Mouse (Mus musculus) heart, embryonic 14.5 days (tissue): ENCODE measurements around the gene Ppm1m. TPM values are rescaled to one million over a fixed set of nuclear protein-coding genes. Genes with fewer than 3 reads are reported as not detected.

Experiments
- ATAC-seq: fragments of 200-750 bp; cut with Nextera tagmentation; 2 replicates; pipeline ENCODE4 v1.8.0; 2017; ENCODE audit warnings: low read depth, moderate TSS enrichment; ENCODE audit not compliant: insufficient number of reproducible peaks, insufficient read depth, low FRiP score
- H3K27ac ChIP-seq, 2 experiments: fragments of 200-500 bp in 1 of 2; fragments of 300-500 bp in 1 of 2; sonication (generic) in 1 of 2; replicated peaks in 1 of 2; 2 replicates each; pipeline ENCODE4 v1.5.1; 2012 to 2014; ENCODE audit warnings: low read depth in 2 of 2, low read length in 2 of 2, control low read depth in 1 of 2, mild to moderate bottlenecking in 1 of 2, mixed read lengths in 1 of 2; ENCODE audit not compliant: control insufficient read depth in 1 of 2, insufficient read depth in 1 of 2
- H3K27me3 ChIP-seq: fragments of 300-500 bp; sonication (generic); 2 replicates; pipeline ENCODE4 v1.6.1; 2014; ENCODE audit warnings: mild to moderate bottlenecking, low read length, control low read depth; ENCODE audit not compliant: control insufficient read depth, insufficient read depth
- H3K36me3 ChIP-seq: fragments of 300-500 bp; sonication (generic); 2 replicates; pipeline ENCODE4 v1.6.1; 2014; ENCODE audit warnings: mild to moderate bottlenecking, control low read depth, low read length, mixed read lengths; ENCODE audit not compliant: control insufficient read depth, insufficient read depth
- H3K4me1 ChIP-seq, 2 experiments: fragments of 200-500 bp in 1 of 2; fragments of 300-500 bp in 1 of 2; sonication (generic) in 1 of 2; 2 replicates each; pipeline ENCODE4 v1.6.1; 2012 to 2014; ENCODE audit warnings: low read length in 2 of 2, control low read depth in 1 of 2, mixed read lengths in 1 of 2; ENCODE audit not compliant: control insufficient read depth in 2 of 2, insufficient read depth in 2 of 2
- H3K4me2 ChIP-seq: fragments of 300-500 bp; sonication (generic); 2 replicates; pipeline ENCODE4 v1.6.1; 2014; ENCODE audit warnings: mild to moderate bottlenecking, low read length
- H3K4me3 ChIP-seq, 2 experiments: fragments of 200-500 bp in 1 of 2; fragments of 300-500 bp in 1 of 2; sonication (generic) in 1 of 2; 2 replicates each; pipeline ENCODE4 v1.5.1; 2012 to 2014; ENCODE audit warnings: low read length in 2 of 2, mild to moderate bottlenecking in 2 of 2, control low read depth in 1 of 2, low read depth in 1 of 2, moderate library complexity in 1 of 2; ENCODE audit not compliant: control insufficient read depth in 1 of 2, insufficient read depth in 1 of 2
- H3K9ac ChIP-seq: fragments of 300-500 bp; sonication (generic); 2 replicates; pipeline ENCODE4 v1.6.1; 2014; ENCODE audit warnings: mild to moderate bottlenecking, low read length
- H3K9me3 ChIP-seq: fragments of 300-500 bp; sonication (generic); 2 replicates; pipeline ENCODE4 v1.6.1; 2016; ENCODE audit warnings: low read length, control low read depth; ENCODE audit not compliant: control insufficient read depth
- WGBS: fragments of 180-500 bp; shearing (Covaris S2); extraction: QIAGEN DNeasy Blood & Tissue Kit; methylation state at CpG from one replicate; pipeline ENCODE4 v1.1.7; 2014; 5-methylcytosine and 5-hydroxymethylcytosine counted together
- polyA plus RNA-seq: library from polyadenylated mRNA; unstranded; fragments of >200 nt; fragmentation: Nextera tagmentation; extraction: Ambion mirVana; gene quantifications from 2 replicates; pipeline ENCODE4 v1.2.1, GENCODE M21; 2014

Ppm1m gene
- polyA plus RNA-seq, 1 experiment from 2014 or later, result 19.4 TPM

- 72% methylated on average over 23 of the region's 23 CpGs for WGBS
- Histone ChIP-seq H3K4me1 (peaks cover 8% of the 10 kb centered on the region in 2 experiments), H3K4me2 (no peak overlapping the region), H3K9ac (no peak overlapping the region), H3K36me3 (peaks cover 81% of the 10 kb centered on the region), H3K9me3 (no peaks in the 10 kb centered on the region), H3K27me3 (no peaks in the 10 kb centered on the region), H3K4me3 (no peak overlapping the region), H3K27ac (peak overlapping the region in 1 of 2 experiments; percentile 24; a peak in 1 of 4 replicates)
- no peak for ATAC-seq
Measured at GRCm38 (mm10) chr9:106235194-106235830, 35.8 kb upstream of the Ppm1m start.

- Histone ChIP-seq H3K27ac (no peak overlapping the region), H3K9me3 (no peaks in the 10 kb centered on the region), H3K4me1 (peaks cover 8% of the 10 kb centered on the region in 2 experiments), H3K4me2 (no peak overlapping the region), H3K4me3 (no peak overlapping the region), H3K36me3 (peaks cover 67% of the 10 kb centered on the region), H3K27me3 (no peaks in the 10 kb centered on the region), H3K9ac (no peak overlapping the region)
- no peak for ATAC-seq
- WGBS, result 78% methylated on average over 6 of the region's 6 CpGs
Measured at GRCm38 (mm10) chr9:106233953-106234352, 34.4 kb upstream of the Ppm1m start.

GRCm38 (mm10) chr9:106232956-106233355 is 33.4 kb upstream of the Ppm1m start:
- H3K27me3 ChIP-seq, result no peaks in the 10 kb centered on the region
- H3K9ac ChIP-seq, result no peak overlapping the region
- H3K9me3 ChIP-seq, result no peaks in the 10 kb centered on the region
- H3K27ac ChIP-seq, result no peak overlapping the region
- peaks cover 8 to 13% of the 10 kb centered on the region in 2 experiments for H3K4me1 ChIP-seq
- ATAC-seq, result no peak
- H3K4me3 ChIP-seq, result no peak overlapping the region
- peaks cover 57% of the 10 kb centered on the region for H3K36me3 ChIP-seq
- 90% methylated on average over 3 of the region's 3 CpGs for WGBS
- H3K4me2 ChIP-seq, result no peak overlapping the region

GRCm38 (mm10) chr9:106231816-106232215 is 32.3 kb upstream of the Ppm1m start:
- Histone ChIP-seq H3K4me3 (no peak overlapping the region), H3K4me1 (peaks cover 10 to 17% of the 10 kb centered on the region in 2 experiments), H3K27ac (no peak overlapping the region), H3K27me3 (no peaks in the 10 kb centered on the region), H3K4me2 (no peak overlapping the region), H3K9me3 (no peaks in the 10 kb centered on the region), H3K9ac (no peak overlapping the region), H3K36me3 (peaks cover 46% of the 10 kb centered on the region)
- no peak for ATAC-seq
- 84% methylated on average over 4 of the region's 4 CpGs for WGBS

- Histone ChIP-seq H3K4me2 (no peak overlapping the region), H3K9me3 (no peaks in the 10 kb centered on the region), H3K4me1 (peaks cover 13 to 21% of the 10 kb centered on the region in 2 experiments), H3K27me3 (no peaks in the 10 kb centered on the region), H3K36me3 (peaks cover 40% of the 10 kb centered on the region), H3K9ac (no peak overlapping the region), H3K27ac (no peak overlapping the region), H3K4me3 (no peak overlapping the region)
- ATAC-seq, result no peak
- WGBS, result 70% methylated on average over 7 of the region's 7 CpGs
Measured at GRCm38 (mm10) chr9:106231220-106231619, 31.7 kb upstream of the Ppm1m start.

- no peak overlapping the region; a peak in 1 of 4 replicates for H3K27ac ChIP-seq
- WGBS, result 45% methylated on average over 3 of the region's 3 CpGs
- no peak for ATAC-seq
Measured at GRCm38 (mm10) chr9:106230734-106231106, 31.2 kb upstream of the Ppm1m start.

GRCm38 (mm10) chr9:106230051-106230733 is 30.6 kb upstream of the Ppm1m start:
- Histone ChIP-seq H3K27ac (no peak overlapping the region; a peak in 1 of 4 replicates), H3K9me3 (no peaks in the 10 kb centered on the region), H3K27me3 (no peaks in the 10 kb centered on the region; the same call in 1 of the 2 replicates), H3K36me3 (peaks cover 29% of the 10 kb centered on the region), H3K9ac (no peak overlapping the region), H3K4me1 (peaks cover 11 to 21% of the 10 kb centered on the region in 2 experiments), H3K4me2 (no peak overlapping the region), H3K4me3 (no peak overlapping the region)
- 78% methylated on average over 9 of the region's 9 CpGs for WGBS
- ATAC-seq, result no peak

More at GRCm38 (mm10) chr9:106230734-106231106, 31.2 kb upstream of the Ppm1m start:
- H3K36me3 ChIP-seq, result peaks cover 35% of the 10 kb centered on the region
- no peak overlapping the region for H3K9ac ChIP-seq
- H3K27me3 ChIP-seq, result no peaks in the 10 kb centered on the region
- no peaks in the 10 kb centered on the region for H3K9me3 ChIP-seq
- H3K4me2 ChIP-seq, result no peak overlapping the region
- H3K4me3 ChIP-seq, result no peak overlapping the region
- H3K4me1 ChIP-seq, result peaks cover 14 to 22% of the 10 kb centered on the region in 2 experiments
